Mouse (Mus musculus) mammary gland, adult 2 months (tissue): ENCODE results near the gene Sdr42e1. TPM values are rescaled to one million over a fixed set of nuclear protein-coding genes. Genes with fewer than 3 reads are reported as not detected.

Source experiments
- polyA plus RNA-seq: library from polyadenylated mRNA; depleted of rRNA; stranded (reverse); fragments of >200 nt; gene quantifications from 2 replicates; pipeline ENCODE4 v1.2.3, GENCODE M21; 2012; ENCODE audit warnings: low replicate concordance; rRNA removed

Sdr42e1 gene
- 8.0 and 15.2 TPM in 2 replicates for polyA plus RNA-seq

DNA sequence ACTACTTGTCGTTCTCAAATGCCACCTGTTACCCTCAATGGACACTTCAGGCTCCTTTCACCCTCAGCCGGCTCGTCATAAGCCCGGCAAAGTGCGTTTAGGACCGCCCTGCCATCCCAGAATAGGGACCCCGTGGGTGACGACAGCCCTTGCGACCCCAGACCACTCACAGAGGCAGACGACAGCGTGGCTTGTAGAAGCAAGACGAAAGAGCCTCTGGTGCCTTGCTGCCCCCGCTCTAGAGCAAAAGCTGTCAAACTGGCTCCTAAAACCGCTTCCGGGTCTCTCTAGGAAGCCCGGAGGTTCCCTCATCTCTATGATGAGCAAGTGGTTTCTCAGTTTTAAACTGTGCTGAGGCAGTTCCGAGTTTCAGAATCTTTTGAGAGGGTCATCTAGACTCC, at the start of gene Sdr42e1:
TSS of gene Sdr42e1 (minus strand) at position 260 of the 401 bp plus-strand sequence.

DNA sequence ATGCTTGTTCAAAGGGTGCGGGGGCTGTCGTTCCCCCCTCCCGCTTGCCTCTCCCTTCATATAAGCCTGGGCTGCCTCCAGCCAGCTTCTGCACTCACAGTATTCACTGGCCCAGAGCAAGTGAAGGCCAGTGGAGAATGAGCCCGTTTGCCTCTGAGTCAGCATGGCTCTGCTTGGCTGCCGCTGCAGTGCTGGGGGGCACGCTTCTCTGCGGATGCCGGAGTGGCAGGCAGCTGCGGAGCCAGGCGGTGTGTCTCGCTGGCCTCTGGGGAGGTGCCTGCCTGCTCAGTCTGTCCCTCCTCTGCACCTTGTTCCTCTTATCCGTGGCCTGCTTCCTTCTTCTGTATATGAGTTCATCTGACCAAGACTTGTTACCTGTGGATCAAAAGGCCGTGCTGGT, 28.4 kb upstream of the Sdr42e1 start, which contains the start of gene Hsd17b2:
TSS of gene Hsd17b2 (plus strand) at position 46 of the 400 bp plus-strand sequence.

Other genes with a start within 250 kb of the Sdr42e1 start
- gene Plcg2, start 175.4 kb downstream of the Sdr42e1 start, polyA plus RNA-seq = 12.8 and 23.1 TPM in 2 replicates
- 0.38 TPM in 1 of 2 replicates, not detected in the other for gene Hsd17b2, start 28.2 kb upstream of the Sdr42e1 start, polyA plus RNA-seq
- 3.1 and 6.1 TPM in 2 replicates for gene Mphosph6, start 128.3 kb upstream of the Sdr42e1 start, polyA plus RNA-seq